Mouse (Mus musculus) ovary, adult 18-20 months (tissue): ENCODE measurements around the gene Fam213b.

Source experiments
- DNase-seq: peaks from one replicate; pipeline ENCODE4 v3.0.0; 2022; ENCODE audit warnings: low spot score, mixed read lengths

The Fam213b gene

DNA sequence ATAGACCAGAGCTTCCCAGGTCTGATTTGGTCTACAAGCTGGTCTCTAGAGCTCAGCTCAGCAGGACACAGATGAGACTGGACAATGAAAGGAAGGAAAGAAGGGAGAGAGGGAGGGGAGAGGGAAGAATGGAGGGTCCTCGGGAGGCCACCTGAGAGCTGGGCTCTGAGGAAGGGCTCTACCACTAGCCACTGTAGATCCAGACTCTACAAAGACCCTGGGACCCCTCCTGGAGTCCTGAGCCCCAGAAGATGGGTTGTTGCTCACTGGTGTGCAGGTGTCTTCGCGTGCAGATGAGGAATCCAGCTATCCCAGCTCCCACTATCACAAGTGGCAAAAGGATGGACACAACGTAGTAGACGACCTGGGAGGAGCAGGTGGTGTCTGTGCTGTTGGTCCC, 24.0 kb upstream of the Fam213b start:
- DNase-seq = no peak

DNA sequence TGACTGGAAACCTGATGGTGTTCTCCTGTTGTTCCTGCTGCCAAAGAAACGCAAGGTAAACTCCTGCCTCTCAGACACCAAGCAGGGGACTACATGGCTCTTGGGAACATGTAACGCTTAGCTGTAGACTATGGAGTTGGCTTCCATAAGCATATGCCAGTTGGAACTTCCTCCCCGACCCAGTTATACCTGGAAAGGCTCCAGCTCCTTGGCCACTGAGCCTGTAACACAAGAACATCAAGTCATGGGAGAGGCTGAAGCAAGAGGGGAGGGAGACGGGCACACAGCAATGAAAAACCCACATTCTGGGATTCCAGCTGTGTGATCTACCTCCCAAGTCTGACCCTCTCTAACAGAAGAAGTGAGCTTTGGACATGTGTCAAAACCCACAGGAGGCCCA, 23.4 kb upstream of the Fam213b start:
- DNase-seq = no peak

DNA sequence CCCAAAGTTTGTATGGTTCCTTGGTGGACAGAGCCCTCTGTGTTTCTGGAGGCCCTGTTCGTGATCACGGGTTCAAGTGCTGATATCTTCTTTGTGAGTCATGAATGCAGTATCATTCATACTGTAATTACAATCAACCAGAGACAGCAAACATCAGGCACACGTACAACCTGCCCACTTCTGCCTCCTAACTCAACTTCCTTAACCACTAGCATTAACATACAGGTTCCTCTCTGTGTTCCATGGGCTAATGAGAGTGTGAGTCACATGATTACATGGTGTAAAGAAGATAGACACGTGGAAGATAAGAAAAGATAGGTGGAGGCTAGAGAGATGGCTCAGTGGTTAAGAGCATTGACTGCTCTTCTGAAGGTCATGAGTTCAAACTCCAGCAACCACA, 17.7 kb upstream of the Fam213b start:
- DNase-seq = no peak

DNA sequence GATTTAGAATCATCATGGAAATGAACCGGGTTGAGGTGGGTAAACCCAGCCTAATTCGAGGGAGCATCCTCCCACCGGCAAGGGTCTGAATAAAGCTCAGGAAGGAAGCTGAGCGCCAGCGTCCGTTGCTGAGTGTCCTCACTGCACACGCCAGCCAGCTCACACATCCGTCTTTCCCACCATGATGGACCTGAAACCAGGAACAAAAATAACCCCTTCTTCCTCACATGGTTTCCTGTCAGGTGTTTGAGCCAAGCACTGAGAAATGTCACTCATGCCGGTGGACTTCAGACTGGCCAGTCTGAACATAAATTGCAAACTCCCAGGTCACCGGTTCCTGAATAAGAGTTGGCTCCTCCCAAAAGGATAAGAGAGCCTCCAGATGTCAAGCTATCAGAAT, 16.4 kb upstream of the Fam213b start:
- DNase-seq = no peak

DNA sequence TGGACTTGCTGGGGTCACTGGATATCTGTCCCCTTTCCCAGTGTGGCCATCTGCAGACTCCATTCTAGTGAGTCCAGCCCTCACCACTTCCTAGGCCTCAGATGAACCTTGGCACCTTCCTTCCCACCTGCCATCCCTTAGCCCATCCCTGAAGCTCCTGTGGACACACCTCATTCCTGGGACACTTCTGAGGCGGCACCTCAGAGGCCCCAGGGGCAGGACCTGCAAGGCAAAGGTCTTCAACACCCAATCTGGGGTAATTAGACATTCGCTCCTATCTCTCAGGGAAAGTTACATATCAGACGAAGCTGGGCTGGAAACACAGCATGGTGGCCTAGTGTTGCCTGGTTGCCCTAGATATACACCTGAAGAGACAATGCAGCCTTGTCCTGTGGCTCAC, 15.8 kb upstream of the Fam213b start:
- DNase-seq = no peak

DNA sequence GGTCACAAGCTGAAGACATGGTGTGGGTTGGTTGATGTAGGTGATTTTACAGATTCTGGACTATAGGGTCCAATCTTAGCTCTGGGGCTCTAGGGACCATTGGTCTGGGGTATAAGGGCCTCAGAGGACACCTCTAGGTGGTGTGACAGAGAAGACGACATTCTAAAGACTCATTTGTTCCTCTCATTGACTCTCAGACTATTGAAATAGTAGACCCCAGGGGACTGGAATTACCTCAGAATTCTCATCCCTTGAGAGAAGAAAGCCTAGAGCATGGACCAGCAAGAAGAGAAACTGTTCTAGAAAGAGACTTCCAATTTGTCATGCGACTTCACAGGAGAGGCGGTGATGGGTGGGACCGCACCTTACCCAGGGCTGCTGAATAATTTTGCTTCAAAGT, 15.3 kb upstream of the Fam213b start:
- DNase-seq = no peak

DNA sequence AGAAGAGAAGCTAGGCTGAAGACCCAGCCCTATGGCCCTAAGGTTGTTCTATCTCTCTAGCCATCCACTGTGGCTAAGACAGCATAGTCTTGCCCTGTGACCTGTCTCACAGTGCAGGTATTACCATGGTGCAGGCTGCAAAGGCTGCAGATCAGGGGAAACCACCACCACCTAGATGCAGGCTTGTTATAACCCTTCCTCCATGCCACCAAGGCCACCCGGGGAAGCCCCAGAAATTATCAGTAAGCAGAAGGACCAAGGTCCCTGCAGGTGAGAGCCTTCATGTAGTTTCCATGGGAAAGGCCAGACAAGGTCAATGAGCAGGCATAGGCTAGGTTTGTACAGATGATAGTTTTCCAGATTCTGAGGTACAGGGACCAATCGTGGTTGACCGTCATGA, 14.9 kb upstream of the Fam213b start:
- DNase-seq = no peak

DNA sequence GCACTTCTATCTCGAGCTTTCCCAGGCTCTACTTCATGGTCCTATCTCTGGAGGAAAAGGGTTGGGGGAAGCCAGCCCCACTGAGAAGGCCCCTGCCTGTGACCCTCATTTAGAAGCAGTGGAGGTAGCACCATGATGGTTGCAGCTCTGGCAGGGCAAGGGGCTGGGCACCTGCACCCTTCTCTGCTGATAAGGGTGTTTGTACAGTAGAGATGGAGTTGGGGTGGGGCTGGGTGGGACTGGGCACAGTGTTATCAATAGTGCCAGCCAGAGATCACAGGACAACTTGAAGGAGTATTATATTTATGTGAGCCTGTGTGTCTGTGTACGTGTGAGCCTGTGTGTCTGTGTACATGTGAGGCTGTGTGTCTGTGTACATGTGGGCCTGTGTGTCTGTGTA, 12.7 kb upstream of the Fam213b start:
- no peak for DNase-seq

DNA sequence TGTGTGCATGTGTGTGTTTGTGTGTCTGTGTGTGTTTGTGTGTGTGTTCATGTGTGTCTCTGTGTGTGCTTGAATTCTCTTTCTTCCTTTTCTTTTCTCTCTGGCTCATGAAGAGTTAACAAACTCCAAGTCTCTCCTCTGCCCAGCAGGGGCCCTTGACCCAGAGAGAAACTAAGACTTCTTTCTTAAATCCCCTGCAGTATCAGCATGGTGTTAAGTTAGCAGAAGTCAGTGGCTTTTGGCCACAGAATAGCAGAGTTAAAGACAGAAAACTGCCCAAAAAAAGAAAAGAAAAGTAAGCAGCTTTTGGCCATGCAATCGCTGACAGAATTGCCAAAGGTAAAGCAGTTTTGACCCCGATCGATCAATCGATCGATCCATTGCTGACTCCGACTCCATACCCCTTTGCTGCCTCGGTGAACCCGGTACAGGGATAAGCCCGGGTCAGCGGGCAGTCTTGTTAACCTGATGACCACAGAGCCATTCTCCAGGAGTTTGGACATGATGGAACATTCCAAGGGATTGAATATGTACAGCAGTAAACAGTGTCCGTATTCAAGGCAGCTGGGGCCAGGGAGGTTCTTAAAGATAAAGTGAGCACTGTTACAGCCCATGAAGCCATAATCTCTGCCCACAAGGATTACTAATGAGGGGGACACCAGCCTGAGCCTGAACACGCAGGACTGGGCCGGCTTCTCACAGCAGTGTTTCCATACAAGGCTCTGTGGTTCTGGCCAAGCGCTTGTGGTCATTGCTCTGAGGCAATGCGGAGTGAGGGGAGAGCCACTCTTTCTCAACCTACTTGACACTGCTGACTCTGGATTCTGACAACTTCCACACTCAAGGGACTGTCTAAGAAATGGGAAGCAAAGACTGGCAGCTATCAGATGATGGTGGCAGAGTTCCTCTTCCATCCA, 11.9 kb upstream of the Fam213b start:
- no peak for DNase-seq

DNA sequence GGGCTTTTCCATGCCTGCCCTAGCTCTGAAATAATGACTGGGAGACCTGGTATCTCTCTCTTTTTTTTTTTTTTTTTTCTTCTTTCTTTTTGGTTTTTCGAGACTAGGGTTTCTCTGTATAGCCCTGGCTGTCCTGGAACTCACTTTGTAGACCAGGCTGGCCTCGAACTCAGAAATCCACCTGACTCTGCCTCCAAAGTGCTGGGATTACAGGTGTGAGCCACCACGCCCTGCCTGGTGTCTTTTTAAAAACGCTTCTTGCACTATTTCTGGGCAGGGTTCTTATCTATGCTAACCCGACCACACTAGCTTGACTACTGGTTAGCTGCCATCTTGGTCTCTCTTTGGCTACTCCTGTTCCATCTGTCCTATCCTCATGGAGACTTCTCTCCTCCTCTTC, 9.6 kb upstream of the Fam213b start:
- no peak for DNase-seq

DNA sequence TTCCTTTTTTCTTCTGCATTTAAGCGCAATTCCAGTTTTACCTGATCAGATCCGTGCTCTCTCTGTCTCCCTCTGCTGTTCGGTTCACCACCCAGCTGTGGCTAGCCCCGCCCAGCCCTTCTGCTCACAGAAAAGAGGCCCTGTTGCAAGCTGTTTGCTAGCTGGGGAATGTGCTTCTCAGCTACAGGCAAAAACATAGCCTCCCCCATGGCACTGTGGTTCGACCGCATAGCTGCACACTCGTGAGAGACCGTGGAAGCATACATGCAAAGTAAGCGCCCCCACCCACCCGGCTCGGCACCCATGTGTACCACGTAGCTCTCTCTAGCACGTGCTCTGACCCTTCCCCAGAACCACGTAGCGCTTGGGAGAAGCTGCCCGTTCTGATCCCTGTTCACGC, 8.9 kb upstream of the Fam213b start:
- peak; percentile 38 for DNase-seq

DNA sequence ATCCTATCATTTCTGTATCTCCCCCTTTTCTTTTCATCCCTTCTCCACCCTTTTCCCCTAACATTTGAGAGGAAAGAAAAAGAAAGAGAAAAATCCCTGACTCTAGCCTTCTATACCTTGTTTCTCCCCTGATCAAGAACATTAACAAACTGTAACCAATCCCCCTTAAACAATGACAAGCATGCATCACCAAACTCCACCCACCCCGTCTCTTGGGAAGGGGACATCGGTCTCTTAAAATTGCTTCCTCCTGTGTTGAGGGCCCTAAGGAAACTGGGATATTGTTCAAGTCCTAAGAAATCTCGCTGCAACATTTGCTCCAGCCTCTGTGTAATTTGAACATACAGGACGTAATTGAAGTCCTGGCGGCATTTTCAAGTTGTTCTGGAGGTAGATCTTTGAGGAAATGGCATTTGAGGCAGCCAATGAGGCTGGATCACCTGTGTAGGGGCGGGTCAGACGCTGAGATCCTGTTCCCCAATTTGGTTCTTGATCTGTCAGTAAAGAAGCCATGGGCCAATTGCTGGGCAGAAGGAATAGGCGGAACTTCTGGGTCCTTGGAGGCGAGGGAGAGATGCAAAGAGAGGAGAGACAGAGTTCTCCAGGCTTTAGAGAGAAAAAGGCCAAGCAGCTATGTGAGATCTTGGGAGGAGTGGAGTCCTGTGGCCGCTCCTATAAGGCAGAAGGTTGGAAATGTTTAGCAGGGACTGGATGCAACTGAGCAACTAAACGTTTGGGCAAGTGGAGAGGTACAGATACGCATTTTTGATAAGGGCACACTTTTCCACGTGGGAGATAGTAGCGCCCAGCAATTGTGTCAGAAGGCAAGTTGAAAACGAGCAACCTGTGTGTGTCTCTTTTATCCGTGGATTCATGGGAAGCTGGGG, 5.5 kb upstream of the Fam213b start:
- DNase-seq = peak; percentile 72

DNA sequence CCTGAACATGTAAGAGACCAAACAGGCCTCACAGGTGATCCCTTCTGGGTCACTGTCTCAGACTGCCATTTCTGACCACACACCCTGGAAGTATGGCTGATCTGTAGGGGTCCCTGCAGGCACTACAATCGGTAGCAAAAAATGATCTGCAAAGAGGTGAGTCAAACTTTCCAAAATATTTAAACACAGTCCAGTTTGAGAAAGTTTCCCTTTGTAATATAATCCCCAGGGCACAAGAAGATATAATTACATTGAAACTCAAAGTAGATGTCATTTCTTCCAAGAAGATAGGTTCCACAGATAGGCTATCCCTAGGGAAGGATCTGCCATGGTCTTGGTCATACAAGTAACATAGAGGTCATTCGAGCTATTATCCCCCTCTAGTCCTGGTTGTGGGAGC, 3.4 kb upstream of the Fam213b start:
- DNase-seq = no peak

DNA sequence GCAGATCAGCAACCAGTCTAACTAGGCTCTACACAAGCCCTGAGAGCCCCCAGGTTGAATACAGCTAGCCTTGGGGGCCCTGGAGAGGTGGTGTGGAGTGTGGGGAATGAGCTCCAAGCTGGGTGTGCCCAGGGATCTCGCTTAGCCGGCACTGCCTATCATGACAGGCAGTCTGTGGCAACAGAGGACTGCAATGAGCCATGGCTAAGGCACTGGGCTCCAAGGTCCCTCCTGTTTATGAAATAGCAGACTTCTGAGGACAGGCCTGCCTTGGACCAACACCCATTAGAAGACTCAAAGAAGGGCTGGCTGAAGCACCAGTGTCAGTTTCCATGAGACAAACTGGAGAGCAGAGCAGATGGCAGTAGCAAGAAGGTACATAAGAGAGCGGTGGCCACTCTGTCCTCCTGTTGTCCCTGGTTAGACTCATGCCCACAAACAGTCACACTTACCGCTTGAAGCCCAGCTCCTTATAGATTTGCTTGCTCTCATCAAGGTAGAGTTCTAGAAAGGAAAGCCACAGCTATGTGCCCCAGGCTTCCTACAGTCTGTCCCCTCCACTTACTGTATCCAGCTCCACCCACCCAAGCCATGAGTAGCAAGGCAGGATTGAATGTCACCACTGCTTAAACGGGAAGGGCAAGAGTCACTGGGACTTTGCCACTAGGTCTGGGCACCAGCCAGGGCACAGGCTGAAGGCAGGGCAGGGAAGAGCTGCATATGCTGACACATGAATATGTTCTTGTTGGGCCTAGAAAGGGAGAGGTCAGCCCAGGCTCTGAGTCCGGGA, 1.1 kb downstream of the Fam213b start:
- no peak for DNase-seq

DNA sequence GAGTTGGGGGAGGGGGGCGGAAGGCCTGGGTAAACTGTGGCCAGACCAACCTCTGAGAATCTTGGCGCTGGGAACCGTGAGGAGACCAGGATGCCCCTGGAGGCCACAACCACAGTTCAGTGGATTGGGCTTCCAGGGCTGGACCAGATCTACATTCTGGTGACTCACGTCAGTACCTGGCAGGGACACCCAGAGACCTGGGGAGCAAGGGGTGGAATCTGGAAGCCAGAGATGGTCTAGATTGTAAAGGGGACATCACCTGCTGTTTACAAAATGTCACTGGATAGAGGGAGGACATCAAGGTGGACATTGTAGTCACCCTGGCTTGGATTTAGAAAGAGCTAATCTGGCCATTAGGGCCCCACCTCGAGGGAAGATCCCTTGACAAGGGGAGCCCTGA, 3.4 kb downstream of the Fam213b start:
- no peak for DNase-seq

DNA sequence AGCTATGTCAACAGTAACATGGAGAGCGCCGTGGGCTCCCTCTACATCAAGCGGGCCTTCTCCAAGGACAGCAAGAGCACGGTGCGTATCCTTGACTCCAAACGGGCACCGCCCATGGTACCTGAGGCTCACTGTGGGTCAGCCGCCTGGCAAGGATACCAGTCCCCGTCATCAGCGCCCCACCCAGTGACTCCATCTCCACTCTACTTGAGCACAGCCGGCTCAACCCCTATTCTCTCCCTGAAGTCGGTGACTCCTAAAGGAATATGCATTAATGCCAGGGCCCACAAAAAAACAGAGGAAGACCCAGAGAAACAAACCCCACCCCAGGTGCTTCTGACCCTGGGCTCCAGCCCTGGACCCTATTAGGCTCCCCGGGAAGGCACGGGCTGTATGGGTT, 8.0 kb downstream of the Fam213b start:
- DNase-seq = no peak

DNA sequence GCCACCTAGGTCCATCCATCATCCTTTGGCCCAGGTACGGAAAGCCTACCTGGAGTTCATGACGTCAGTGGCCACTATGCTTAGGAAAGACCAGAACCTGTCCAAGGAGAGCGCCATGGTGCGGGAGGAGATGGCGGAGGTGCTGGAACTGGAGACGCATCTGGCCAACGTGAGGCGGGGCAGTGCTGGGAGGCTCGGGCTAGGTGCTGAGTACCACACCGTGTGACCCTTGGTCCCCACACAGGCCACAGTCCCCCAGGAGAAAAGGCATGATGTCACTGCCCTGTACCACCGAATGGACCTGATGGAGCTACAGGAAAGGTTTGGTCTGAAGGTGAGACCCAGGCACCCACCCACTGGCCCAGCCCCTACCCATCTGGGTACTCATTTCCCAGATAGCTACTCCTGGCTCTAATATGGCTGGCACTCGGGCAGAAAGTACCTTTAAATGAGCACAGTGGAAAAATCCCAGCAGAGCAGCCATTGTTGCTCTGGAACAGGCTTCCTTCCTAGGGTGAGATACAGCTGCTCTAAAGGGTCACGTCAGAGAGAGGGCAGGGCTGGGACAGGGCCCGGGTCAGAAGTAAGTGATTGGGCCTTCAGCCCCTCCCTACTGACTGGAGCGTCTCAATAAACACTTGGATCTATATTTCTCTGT, 11.2 kb downstream of the Fam213b start:
- no peak for DNase-seq

DNA sequence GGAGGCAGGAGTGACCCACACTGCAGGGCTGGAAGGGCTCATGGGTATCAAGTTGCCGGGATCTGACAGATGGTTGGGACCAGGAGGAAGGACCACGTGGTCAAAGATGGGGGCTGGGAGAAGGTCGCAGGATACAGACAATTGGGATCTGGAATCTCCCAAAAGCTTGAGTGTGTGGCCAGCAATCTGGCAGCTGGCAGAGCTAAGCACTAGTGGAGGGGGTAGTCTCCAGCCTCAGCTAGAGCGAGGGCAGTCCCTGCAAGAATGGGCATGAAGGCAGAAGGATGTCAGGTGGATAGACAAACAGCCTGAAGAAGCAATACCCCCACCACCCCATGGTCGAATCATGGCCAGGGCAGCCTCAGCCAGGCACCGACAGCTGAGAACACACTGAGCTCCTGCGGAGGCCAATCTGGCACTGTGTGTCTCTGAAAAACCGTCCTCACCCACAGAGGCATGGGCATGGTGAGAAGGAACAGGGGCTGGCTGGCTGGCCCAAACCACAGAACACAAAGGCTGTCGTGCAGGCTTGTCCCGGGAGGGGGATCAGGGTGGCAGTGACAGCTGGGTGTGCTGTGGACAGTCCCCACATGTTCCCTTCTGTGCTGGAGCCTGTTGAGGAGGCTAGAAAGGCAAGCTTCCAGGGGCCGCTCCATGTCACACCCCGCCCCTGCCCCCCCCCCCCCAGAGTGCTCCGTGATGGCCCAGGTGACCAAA, 11.9 kb downstream of the Fam213b start:
- no peak for DNase-seq

DNA sequence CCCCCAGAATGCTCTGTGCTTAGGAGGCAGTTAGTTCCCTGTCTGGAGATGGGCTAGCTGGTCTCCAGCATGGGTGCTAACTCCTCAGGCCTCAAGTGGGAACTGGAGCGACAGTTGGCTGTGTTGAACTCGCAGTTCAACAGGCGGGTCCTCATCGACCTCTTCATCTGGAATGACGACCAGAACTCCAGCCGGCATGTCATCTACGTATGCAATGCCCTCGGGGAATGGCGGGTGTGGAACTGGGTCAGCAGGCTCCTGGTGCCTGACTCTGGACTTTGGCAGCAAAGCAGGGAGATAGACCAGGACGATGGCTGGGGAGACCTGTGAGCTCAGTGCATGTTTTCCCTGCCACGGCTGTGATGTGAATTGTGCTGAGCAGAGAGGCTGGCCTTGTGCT, 13.5 kb downstream of the Fam213b start:
- no peak for DNase-seq

DNA sequence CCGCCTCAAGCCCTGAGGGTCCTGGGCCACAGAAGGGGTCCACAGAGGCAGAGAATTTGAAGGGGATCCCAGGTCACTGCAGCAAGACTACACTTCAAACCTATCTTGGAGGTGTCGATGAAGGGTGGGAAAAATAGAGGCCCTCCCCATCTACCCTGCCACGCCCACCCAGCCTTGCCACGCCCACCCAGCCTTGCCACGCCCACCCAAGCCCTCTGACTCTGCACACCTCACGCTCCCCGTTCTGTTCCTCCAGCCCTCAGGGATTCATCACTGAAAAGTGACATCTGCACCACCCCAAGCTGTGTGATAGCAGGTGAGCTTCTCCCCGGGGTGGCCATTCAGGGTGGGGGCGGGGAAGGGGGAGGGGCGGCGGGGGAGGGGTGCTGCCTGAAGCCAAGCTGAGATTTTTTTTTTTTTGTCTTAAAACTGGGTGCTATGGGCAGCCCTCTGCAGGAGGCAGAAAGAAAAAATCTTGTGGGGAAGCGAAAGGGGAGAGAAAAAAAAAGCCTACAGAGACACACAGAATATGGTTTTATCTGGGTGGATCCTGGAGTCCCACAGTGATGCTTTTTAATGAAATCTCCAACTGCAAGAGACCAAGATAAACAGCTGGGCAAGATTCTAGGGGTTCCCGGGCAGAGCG, 16.8 kb downstream of the Fam213b start:
- DNase-seq = no peak

DNA sequence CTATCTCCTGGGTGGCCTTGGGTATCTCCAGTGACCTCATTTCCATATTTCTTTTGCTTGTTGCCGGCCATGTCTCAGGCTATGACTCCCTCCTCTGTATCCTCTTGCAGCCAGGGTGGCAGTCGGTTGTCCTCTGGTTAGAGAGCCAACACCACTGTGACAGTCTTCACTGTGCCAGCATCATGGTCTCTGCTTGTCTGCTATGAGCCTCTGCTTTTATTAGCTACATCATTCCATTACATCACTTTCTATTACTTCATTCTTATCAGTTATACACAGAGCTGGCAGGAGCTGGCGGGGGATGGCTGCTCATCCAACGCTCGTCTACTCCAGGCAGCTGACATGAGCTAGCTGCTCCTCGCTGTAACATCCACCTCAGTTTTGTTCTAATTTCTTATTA, 18.2 kb downstream of the Fam213b start:
- DNase-seq = no peak
